Mouse (Mus musculus) embryonic facial prominence, embryonic 15.5 days (tissue): ENCODE measurements around the gene Urb1. TPM values are rescaled to one million over a fixed set of nuclear protein-coding genes. Genes with fewer than 3 reads are reported as not detected.

ENCODE experiments used
- ATAC-seq: fragments of 200-750 bp; cut with Nextera tagmentation; 2 replicates; pipeline ENCODE4 v1.8.0; 2017; ENCODE audit warnings: low read depth, moderate TSS enrichment; ENCODE audit not compliant: insufficient number of reproducible peaks, low FRiP score, low TSS enrichment
- H3K27ac ChIP-seq: fragments of 300-500 bp; sonication (generic); replicated peaks from 2 replicates; pipeline ENCODE4 v1.5.1; 2015; ENCODE audit warnings: mild to moderate bottlenecking, inconsistent platforms
- H3K27me3 ChIP-seq: fragments of 300-500 bp; sonication (generic); 2 replicates; pipeline ENCODE4 v1.6.1; 2015; ENCODE audit warnings: inconsistent platforms
- H3K36me3 ChIP-seq: fragments of 300-500 bp; sonication (generic); 2 replicates; pipeline ENCODE4 v1.6.1; 2015; ENCODE audit warnings: mild to moderate bottlenecking, inconsistent platforms
- H3K4me1 ChIP-seq: fragments of 300-500 bp; sonication (generic); 2 replicates; pipeline ENCODE4 v1.6.1; 2015; ENCODE audit warnings: inconsistent platforms
- H3K4me2 ChIP-seq: fragments of 300-500 bp; sonication (generic); replicated peaks from 2 replicates; pipeline ENCODE4 v1.6.1; 2015; ENCODE audit warnings: mild to moderate bottlenecking, inconsistent platforms
- H3K4me3 ChIP-seq: fragments of 300-500 bp; sonication (generic); replicated peaks from 2 replicates; pipeline ENCODE4 v1.5.1; 2015; ENCODE audit warnings: mild to moderate bottlenecking, inconsistent platforms
- H3K9ac ChIP-seq: fragments of 300-500 bp; sonication (generic); 2 replicates; pipeline ENCODE4 v1.6.1; 2015; ENCODE audit warnings: inconsistent platforms
- H3K9me3 ChIP-seq: fragments of 300-500 bp; sonication (generic); replicated peaks from 2 replicates; pipeline ENCODE4 v1.6.1; 2016; ENCODE audit warnings: inconsistent platforms
- WGBS: fragments of 180-500 bp; shearing (Covaris S2); methylation state at CpG from one replicate; pipeline ENCODE4 v1.1.7; 2015; 5-methylcytosine and 5-hydroxymethylcytosine counted together
- polyA plus RNA-seq: library from polyadenylated mRNA; unstranded; fragments of >200 nt; fragmentation: Nextera tagmentation; extraction: Ambion mirVana; gene quantifications from 2 replicates; pipeline ENCODE4 v1.2.1, GENCODE M21; 2015

Gene Urb1
- polyA plus RNA-seq, 1 experiment from 2014 or later = 10.5 TPM

- ATAC-seq = no peak; the same call in 1 of the 2 replicates
- peak overlapping the region; percentile 95 for H3K4me2 ChIP-seq
- H3K27ac ChIP-seq = no peak overlapping the region
- H3K9ac ChIP-seq = peak overlapping the region; percentile 58
- peak overlapping the region; percentile 83 for H3K4me3 ChIP-seq
- no peaks in the 10 kb centered on the region for H3K27me3 ChIP-seq
- peaks cover 8% of the 10 kb centered on the region for H3K4me1 ChIP-seq
- 0 out of 2 replicates have a peak, but pooled peaks cover 13% of the 10 kb centered on the region for H3K36me3 ChIP-seq
- 5% methylated on average over 38 of the region's 38 CpGs for WGBS
- H3K9me3 ChIP-seq = no peaks in the 10 kb centered on the region
Observed at GRCm38 (mm10) chr16:90726600-90727227, 83.5 kb downstream of the Urb1 start.

DNA sequence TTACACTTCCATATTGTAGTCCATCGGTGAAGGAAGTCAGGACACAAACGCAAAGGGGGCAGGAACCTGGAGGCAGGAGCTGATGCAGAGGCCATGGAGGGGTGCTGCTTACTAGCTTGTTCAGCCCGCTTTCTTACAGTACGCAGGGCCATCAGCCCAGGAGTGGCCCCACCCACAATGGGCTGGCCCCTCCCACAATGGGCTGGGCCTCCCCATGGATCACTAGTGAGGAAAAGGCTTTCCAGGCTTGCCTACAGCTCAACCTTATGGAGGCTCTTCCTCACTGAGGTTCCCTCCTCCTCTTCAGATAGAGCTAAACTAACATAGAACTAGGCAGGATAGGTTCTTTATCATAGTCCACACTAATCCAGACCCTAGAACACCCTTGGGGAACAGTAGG, 86.2 kb downstream of the Urb1 start:
- ATAC-seq = no peak
- Histone ChIP-seq H3K9me3 (no peaks in the 10 kb centered on the region), H3K9ac (no peak overlapping the region), H3K4me2 (no peak overlapping the region), H3K27ac (no peak overlapping the region), H3K36me3 (peaks cover 29% of the 10 kb centered on the region), H3K4me3 (no peak overlapping the region), H3K27me3 (no peaks in the 10 kb centered on the region), H3K4me1 (peaks cover 8% of the 10 kb centered on the region)
- WGBS = 88% methylated on average over 4 of the region's 4 CpGs

DNA sequence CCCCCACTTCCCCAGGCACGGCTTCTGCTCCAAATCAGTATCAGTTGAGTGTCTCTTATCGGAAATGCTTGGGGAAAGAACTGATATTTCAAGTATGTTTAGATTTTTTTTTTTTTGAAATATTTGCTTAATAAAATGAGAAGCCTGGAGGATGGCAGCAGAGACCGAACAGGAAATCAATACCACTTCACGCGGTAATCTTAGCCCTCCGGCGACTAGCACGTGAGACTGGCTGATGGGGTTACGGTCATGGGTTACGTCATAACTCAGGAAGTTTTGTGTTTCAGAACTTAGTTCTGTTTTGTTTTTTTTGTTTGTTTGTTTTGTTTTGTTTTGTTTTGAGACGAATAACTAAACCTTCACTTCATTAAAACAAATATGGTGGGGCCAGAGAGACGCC, 99.9 kb downstream of the Urb1 start:
- peaks cover 35% of the 10 kb centered on the region for H3K4me1 ChIP-seq
- ATAC-seq = no peak
- H3K36me3 ChIP-seq = no peaks in the 10 kb centered on the region
- H3K27ac ChIP-seq = no peak overlapping the region
- H3K4me3 ChIP-seq = peak overlapping the region; percentile 16; the same call in 1 of the 2 replicates
- no peak overlapping the region for H3K9ac ChIP-seq
- no peaks in the 10 kb centered on the region for H3K27me3 ChIP-seq
- H3K4me2 ChIP-seq = peak overlapping the region; percentile 45
- no peaks in the 10 kb centered on the region for H3K9me3 ChIP-seq
- 37% methylated on average over 12 of the region's 12 CpGs for WGBS

GRCm38 (mm10) chr16:90709711-90710289, 100.4 kb downstream of the Urb1 start:
- H3K4me3 ChIP-seq = peak overlapping the region; percentile 16
- peaks cover 35% of the 10 kb centered on the region for H3K4me1 ChIP-seq
- no peaks in the 10 kb centered on the region for H3K27me3 ChIP-seq
- ATAC-seq = no peak
- H3K4me2 ChIP-seq = peak overlapping the region; percentile 45
- H3K27ac ChIP-seq = no peak overlapping the region
- H3K9ac ChIP-seq = no peak overlapping the region
- WGBS = 15% methylated on average over 17 of the region's 17 CpGs
- H3K36me3 ChIP-seq = no peaks in the 10 kb centered on the region
- no peaks in the 10 kb centered on the region for H3K9me3 ChIP-seq

DNA sequence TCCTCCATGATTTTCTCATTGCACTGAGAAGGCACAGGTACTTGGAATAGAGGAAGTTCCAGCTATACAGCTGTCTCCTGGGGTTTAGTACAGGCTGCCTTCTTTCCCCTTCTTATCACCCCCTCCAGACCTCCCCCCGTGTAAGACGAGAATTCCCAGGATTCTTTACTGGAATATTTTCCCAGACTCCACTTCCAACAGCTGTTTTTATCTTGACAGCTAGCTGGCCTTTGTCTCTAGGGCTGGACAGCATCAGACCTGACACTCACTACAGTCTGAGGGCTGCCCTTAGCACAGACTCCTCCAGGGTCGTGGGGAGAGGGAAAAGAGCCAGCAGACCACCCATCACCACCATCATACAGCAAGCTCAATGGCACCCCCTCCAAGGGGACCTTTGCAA, 103.9 kb downstream of the Urb1 start:
- no peak; the same call in 1 of the 2 replicates for ATAC-seq
- Histone ChIP-seq H3K4me1 (peaks cover 20% of the 10 kb centered on the region), H3K9me3 (no peaks in the 10 kb centered on the region)

DNA sequence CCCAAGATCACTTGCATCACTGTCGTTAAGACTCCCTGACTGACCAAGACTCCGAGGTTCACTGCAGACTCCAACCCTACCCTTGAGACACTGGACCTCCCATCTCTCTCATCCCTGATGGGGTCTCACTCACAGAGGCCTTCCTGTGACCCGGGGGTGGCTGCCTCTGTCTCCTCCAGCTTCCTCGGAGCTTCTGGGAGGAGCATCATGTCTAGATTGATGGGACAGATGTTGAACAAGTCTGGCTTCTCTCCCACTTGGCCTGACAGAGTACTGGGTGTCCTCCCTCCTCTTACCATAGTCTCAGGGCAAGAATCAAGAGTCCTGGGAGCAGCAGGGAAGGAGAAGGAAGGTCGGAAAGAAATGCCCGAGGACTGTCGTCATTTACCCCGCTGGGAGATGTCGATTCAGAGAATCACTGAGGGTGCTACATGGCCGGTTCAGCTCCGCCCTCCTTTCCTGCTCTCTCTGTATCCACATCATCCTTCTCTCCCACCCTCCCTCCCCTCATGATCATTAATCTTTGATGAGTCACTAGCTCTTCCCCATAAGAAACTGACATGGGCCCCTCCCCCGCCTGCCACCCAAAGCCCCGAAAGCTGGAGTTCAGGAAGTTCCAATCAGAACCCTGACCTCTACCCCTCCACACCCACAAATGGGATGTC, 105.9 kb downstream of the Urb1 start:
- Histone ChIP-seq H3K4me1 (0 out of 2 replicates have a peak, but pooled peaks cover 4% of the 10 kb centered on the region), H3K36me3 (no peaks in the 10 kb centered on the region), H3K9me3 (no peaks in the 10 kb centered on the region), H3K9ac (no peak overlapping the region), H3K4me2 (no peak overlapping the region), H3K4me3 (no peak overlapping the region), H3K27ac (no peak overlapping the region), H3K27me3 (no peaks in the 10 kb centered on the region)
- no peak for ATAC-seq
- 54% methylated on average over 13 of the region's 13 CpGs for WGBS

More for the DNA sequence above, 103.9 kb downstream of the Urb1 start:
- H3K27ac ChIP-seq = no peak overlapping the region
- no peak overlapping the region for H3K9ac ChIP-seq
- no peak overlapping the region for H3K4me2 ChIP-seq
- no peak overlapping the region for H3K4me3 ChIP-seq
- 20% methylated on average over 3 of the region's 3 CpGs for WGBS
- H3K36me3 ChIP-seq = no peaks in the 10 kb centered on the region
- no peaks in the 10 kb centered on the region for H3K27me3 ChIP-seq

DNA sequence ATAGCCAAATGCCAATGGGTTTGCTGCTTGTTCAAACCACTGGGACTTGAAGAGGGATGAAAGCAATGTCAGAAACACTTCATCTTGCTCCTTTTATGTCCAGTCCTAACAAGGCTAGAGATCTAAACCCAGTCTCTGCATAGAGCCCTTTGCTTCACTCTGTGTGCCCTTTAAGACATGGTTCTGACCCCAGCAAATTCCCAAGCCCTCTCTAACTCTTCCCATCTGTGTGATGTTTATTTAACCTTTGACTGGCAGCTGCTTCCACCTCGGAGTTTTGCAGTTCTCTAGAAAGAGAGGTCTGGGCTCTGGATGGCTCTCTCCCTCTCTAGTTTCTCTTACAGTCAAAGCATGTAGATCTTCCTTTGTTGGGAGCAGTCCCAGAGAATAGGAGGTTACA, 106.6 kb downstream of the Urb1 start:
- Histone ChIP-seq H3K36me3 (no peaks in the 10 kb centered on the region), H3K27me3 (no peaks in the 10 kb centered on the region), H3K9ac (no peak overlapping the region), H3K4me3 (no peak overlapping the region), H3K27ac (no peak overlapping the region), H3K4me1 (no peaks in the 10 kb centered on the region), H3K4me2 (no peak overlapping the region), H3K9me3 (no peaks in the 10 kb centered on the region)
- 0% methylated on average over 1 of the region's 1 CpGs for WGBS
- ATAC-seq = no peak

GRCm38 (mm10) chr16:90701541-90701940, 108.7 kb downstream of the Urb1 start:
- H3K4me3 ChIP-seq = no peak overlapping the region
- H3K4me2 ChIP-seq = no peak overlapping the region
- no peak overlapping the region for H3K27ac ChIP-seq
- WGBS = 88% methylated on average over 2 of the region's 2 CpGs
- H3K9ac ChIP-seq = no peak overlapping the region
- H3K9me3 ChIP-seq = no peaks in the 10 kb centered on the region
- no peaks in the 10 kb centered on the region for H3K27me3 ChIP-seq
- H3K4me1 ChIP-seq = no peaks in the 10 kb centered on the region
- H3K36me3 ChIP-seq = no peaks in the 10 kb centered on the region
- no peak for ATAC-seq

Other genes starting within 250 kb of the Urb1 start
- 53.6 and 55.3 TPM in 2 replicates for gene Mis18a, start 83.0 kb downstream of the Urb1 start, polyA plus RNA-seq
- gene Mrap, start 72.2 kb downstream of the Urb1 start, polyA plus RNA-seq = 0.21 and 0.34 TPM in 2 replicates
- gene Eva1c, start 16.3 kb upstream of the Urb1 start, polyA plus RNA-seq = 3.1 and 3.7 TPM in 2 replicates
- gene Cfap298, start 124.7 kb upstream of the Urb1 start, polyA plus RNA-seq = 45.1 and 63.4 TPM in 2 replicates
- gene Synj1, start 200.9 kb upstream of the Urb1 start, polyA plus RNA-seq = 13.5 and 14.0 TPM in 2 replicates
- gene Paxbp1, start 234.1 kb upstream of the Urb1 start, polyA plus RNA-seq = 53.4 and 55.8 TPM in 2 replicates